Mouse (Mus musculus) intestine, embryonic 15.5 days (tissue): ENCODE measurements at regions not wholly inside any gene's neighbourhood (a gene's known extent, or its start where the extent isn't known, plus 50 kb on each side); places are given as distances from the start of the nearest gene placed in this dataset.
A peak's percentile ranks its signal among the peaks of the same experiment; 100 is the strongest.

Experiments used
- ATAC-seq: fragments of 200-750 bp; cut with Nextera tagmentation; 2 replicates; pipeline ENCODE4 v1.8.0; 2017; ENCODE audit warnings: moderate TSS enrichment, moderate library complexity
- H3K27ac ChIP-seq: fragments of 300-500 bp; sonication (generic); 2 replicates; pipeline ENCODE4 v1.5.1; 2015; ENCODE audit warnings: mild to moderate bottlenecking, inconsistent platforms
- H3K27me3 ChIP-seq: fragments of 300-500 bp; sonication (generic); replicated peaks from 2 replicates; pipeline ENCODE4 v1.6.1; 2015; ENCODE audit warnings: inconsistent platforms
- H3K36me3 ChIP-seq: fragments of 300-500 bp; sonication (generic); 2 replicates; pipeline ENCODE4 v1.6.1; 2015; ENCODE audit warnings: inconsistent platforms
- H3K4me1 ChIP-seq: fragments of 300-500 bp; sonication (generic); replicated peaks from 2 replicates; pipeline ENCODE4 v1.6.1; 2015; ENCODE audit warnings: inconsistent platforms
- H3K4me2 ChIP-seq: fragments of 300-500 bp; sonication (generic); replicated peaks from 2 replicates; pipeline ENCODE4 v1.6.1; 2015; ENCODE audit warnings: mild to moderate bottlenecking, inconsistent platforms
- H3K4me3 ChIP-seq: fragments of 300-500 bp; sonication (generic); replicated peaks from 2 replicates; pipeline ENCODE4 v1.5.1; 2015; ENCODE audit warnings: inconsistent platforms
- H3K9ac ChIP-seq: fragments of 300-500 bp; sonication (generic); 2 replicates; pipeline ENCODE4 v1.6.1; 2015; ENCODE audit warnings: inconsistent platforms
- H3K9me3 ChIP-seq: fragments of 300-500 bp; sonication (generic); 2 replicates; pipeline ENCODE4 v1.6.1; 2016; ENCODE audit warnings: inconsistent platforms
- WGBS: fragments of 180-500 bp; shearing (Covaris S2); methylation state at CpG from one replicate; pipeline ENCODE4 v1.1.7; 2015; 5-methylcytosine and 5-hydroxymethylcytosine counted together

GRCm38 (mm10) chr12:12882931-12883553, 58.7 kb downstream of the Mycn start:
- H3K4me2 ChIP-seq: no peak overlapping the region
- ATAC-seq: peak; percentile 85
- no peaks in the 10 kb centered on the region for H3K27me3 ChIP-seq
- no peaks in the 10 kb centered on the region for H3K9me3 ChIP-seq
- H3K36me3 ChIP-seq: no peaks in the 10 kb centered on the region
- no peak overlapping the region for H3K9ac ChIP-seq
- no peak overlapping the region for H3K27ac ChIP-seq
- no peak overlapping the region for H3K4me3 ChIP-seq
- 69% methylated on average over 5 of the region's 5 CpGs for whole genome bisulfite sequencing
- H3K4me1 ChIP-seq: no peaks in the 10 kb centered on the region

- H3K4me2 ChIP-seq: no peak overlapping the region
- H3K27ac ChIP-seq: no peak overlapping the region
- ATAC-seq: no peak
- no peak overlapping the region for H3K4me3 ChIP-seq
- H3K9me3 ChIP-seq: no peaks in the 10 kb centered on the region
- no peak overlapping the region for H3K9ac ChIP-seq
- H3K27me3 ChIP-seq: no peaks in the 10 kb centered on the region
- WGBS: 94% methylated on average over 2 of the region's 2 CpGs
- no peaks in the 10 kb centered on the region for H3K4me1 ChIP-seq
- H3K36me3 ChIP-seq: no peaks in the 10 kb centered on the region
Observed at GRCm38 (mm10) chr12:12878031-12878430, 63.7 kb downstream of the Mycn start.

GRCm38 (mm10) chr12:12877539-12877938, 64.2 kb downstream of the Mycn start:
- Histone ChIP-seq H3K27me3 (no peaks in the 10 kb centered on the region), H3K36me3 (no peaks in the 10 kb centered on the region), H3K4me1 (no peaks in the 10 kb centered on the region), H3K4me2 (no peak overlapping the region), H3K4me3 (no peak overlapping the region), H3K9me3 (no peaks in the 10 kb centered on the region), H3K27ac (no peak overlapping the region), H3K9ac (no peak overlapping the region)
- ATAC-seq: peak; percentile 32; the same call in 1 of the 2 replicates
- 69% methylated on average over 5 of the region's 5 CpGs for WGBS

- no peak overlapping the region for H3K4me2 ChIP-seq
- H3K9me3 ChIP-seq: no peaks in the 10 kb centered on the region
- no peak overlapping the region for H3K9ac ChIP-seq
- no peaks in the 10 kb centered on the region for H3K36me3 ChIP-seq
- H3K4me3 ChIP-seq: no peak overlapping the region
- H3K4me1 ChIP-seq: 0 out of 2 replicates have a peak, but pooled peaks cover 2% of the 10 kb centered on the region
- H3K27ac ChIP-seq: no peak overlapping the region
- 81% methylated on average over 12 of the region's 12 CpGs for WGBS
- no peak for ATAC-seq
- H3K27me3 ChIP-seq: no peaks in the 10 kb centered on the region
Observed at GRCm38 (mm10) chr12:12875976-12876745, 65.6 kb downstream of the Mycn start.

GRCm38 (mm10) chr12:12873551-12873950, 68.2 kb downstream of the Mycn start:
- H3K27me3 ChIP-seq: no peaks in the 10 kb centered on the region
- H3K4me2 ChIP-seq: no peak overlapping the region
- H3K9me3 ChIP-seq: no peaks in the 10 kb centered on the region
- H3K9ac ChIP-seq: no peak overlapping the region
- peak; percentile 11; the same call in 1 of the 2 replicates for ATAC-seq
- WGBS: 90% methylated on average over 11 of the region's 11 CpGs
- H3K36me3 ChIP-seq: no peaks in the 10 kb centered on the region
- H3K4me3 ChIP-seq: no peak overlapping the region
- H3K27ac ChIP-seq: no peak overlapping the region
- H3K4me1 ChIP-seq: 0 out of 2 replicates have a peak, but pooled peaks cover 2% of the 10 kb centered on the region

GRCm38 (mm10) chr12:12872974-12873373, 68.7 kb downstream of the Mycn start:
- H3K36me3 ChIP-seq: no peaks in the 10 kb centered on the region
- 31% methylated on average over 4 of the region's 4 CpGs for WGBS
- H3K4me3 ChIP-seq: no peak overlapping the region
- H3K9ac ChIP-seq: no peak overlapping the region
- no peaks in the 10 kb centered on the region for H3K27me3 ChIP-seq
- peak; percentile 73 for ATAC-seq
- no peak overlapping the region for H3K4me2 ChIP-seq
- no peak overlapping the region for H3K27ac ChIP-seq
- 0 out of 2 replicates have a peak, but pooled peaks cover 2% of the 10 kb centered on the region for H3K4me1 ChIP-seq
- H3K9me3 ChIP-seq: no peaks in the 10 kb centered on the region

GRCm38 (mm10) chr12:12871272-12871671, 70.4 kb downstream of the Mycn start:
- no peak for ATAC-seq
- no peaks in the 10 kb centered on the region for H3K36me3 ChIP-seq
- no peak overlapping the region for H3K27ac ChIP-seq
- no peaks in the 10 kb centered on the region for H3K27me3 ChIP-seq
- WGBS: 74% methylated on average over 4 of the region's 4 CpGs
- no peak overlapping the region for H3K9ac ChIP-seq
- H3K9me3 ChIP-seq: no peaks in the 10 kb centered on the region
- H3K4me2 ChIP-seq: no peak overlapping the region
- H3K4me3 ChIP-seq: no peak overlapping the region
- 0 out of 2 replicates have a peak, but pooled peaks cover 2% of the 10 kb centered on the region for H3K4me1 ChIP-seq

GRCm38 (mm10) chr12:12866590-12866989, 75.1 kb downstream of the Mycn start:
- WGBS: 65% methylated on average over 10 of the region's 10 CpGs
- Histone ChIP-seq H3K27me3 (no peaks in the 10 kb centered on the region), H3K27ac (no peak overlapping the region), H3K4me3 (no peak overlapping the region), H3K4me1 (no peaks in the 10 kb centered on the region), H3K4me2 (no peak overlapping the region), H3K9ac (no peak overlapping the region), H3K36me3 (no peaks in the 10 kb centered on the region), H3K9me3 (no peaks in the 10 kb centered on the region)
- ATAC-seq: 0 out of 2 replicates have a peak, but pooled peaks have one; percentile 43

GRCm38 (mm10) chr12:12850681-12851080, 91.0 kb downstream of the Mycn start:
- Histone ChIP-seq H3K4me3 (no peak overlapping the region), H3K9me3 (no peaks in the 10 kb centered on the region), H3K36me3 (no peaks in the 10 kb centered on the region), H3K4me1 (no peaks in the 10 kb centered on the region), H3K27me3 (no peaks in the 10 kb centered on the region), H3K27ac (no peak overlapping the region), H3K4me2 (no peak overlapping the region), H3K9ac (no peak overlapping the region)
- 18% methylated on average over 2 of the region's 2 CpGs for WGBS
- ATAC-seq: no peak

- Histone ChIP-seq H3K27me3 (no peaks in the 10 kb centered on the region), H3K36me3 (no peaks in the 10 kb centered on the region), H3K9ac (no peak overlapping the region), H3K4me2 (no peak overlapping the region), H3K27ac (no peak overlapping the region), H3K4me1 (peaks cover 6% of the 10 kb centered on the region; the same call in 1 of the 2 replicates), H3K4me3 (no peak overlapping the region), H3K9me3 (no peaks in the 10 kb centered on the region)
- WGBS: 79% methylated on average over 1 of the region's 1 CpGs
- ATAC-seq: no peak
Observed at GRCm38 (mm10) chr12:12846716-12847115, 95.0 kb downstream of the Mycn start.

- Histone ChIP-seq H3K9ac (no peak overlapping the region), H3K4me1 (peaks cover 10% of the 10 kb centered on the region), H3K27ac (no peak overlapping the region), H3K4me2 (no peak overlapping the region), H3K27me3 (no peaks in the 10 kb centered on the region), H3K36me3 (no peaks in the 10 kb centered on the region), H3K9me3 (no peaks in the 10 kb centered on the region), H3K4me3 (no peak overlapping the region)
- 33% methylated on average over 17 of the region's 17 CpGs for WGBS
- ATAC-seq: no peak; the same call in 1 of the 2 replicates
Observed at GRCm38 (mm10) chr12:12842247-12842957, 99.3 kb downstream of the Mycn start.
